Mouse (Mus musculus) monocyte, adult 2 months (primary cell): Measurements from ENCODE around the gene Nphp1.

ENCODE experiments used
- DNase-seq, 2 experiments: peaks; one replicate each; pipeline ENCODE4 v3.0.0; 2022; ENCODE audit warnings: low spot score in 2 of 2, low read depth in 1 of 2

Nphp1 gene

DNA sequence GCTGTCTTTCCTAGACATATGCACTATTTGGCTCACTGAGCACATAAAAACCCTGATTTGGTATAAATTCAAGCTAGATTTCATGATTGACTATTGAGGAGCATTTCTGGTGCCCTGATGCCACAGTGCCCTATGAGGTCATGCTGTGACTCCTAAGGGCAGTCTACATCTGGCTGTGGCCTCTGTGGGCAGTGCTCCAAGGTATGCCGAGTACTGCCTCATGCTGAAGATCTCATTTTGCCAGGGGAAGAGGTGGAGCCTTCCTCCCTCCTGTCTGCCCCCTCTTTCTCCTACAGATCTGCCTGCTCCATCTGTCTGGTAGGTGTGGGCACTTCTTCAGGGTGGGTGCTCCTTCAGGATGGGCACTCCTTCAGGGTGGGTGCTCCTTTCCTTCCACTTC is 39.3 kb downstream of the Nphp1 start:
- DNase-seq: no peak

DNA sequence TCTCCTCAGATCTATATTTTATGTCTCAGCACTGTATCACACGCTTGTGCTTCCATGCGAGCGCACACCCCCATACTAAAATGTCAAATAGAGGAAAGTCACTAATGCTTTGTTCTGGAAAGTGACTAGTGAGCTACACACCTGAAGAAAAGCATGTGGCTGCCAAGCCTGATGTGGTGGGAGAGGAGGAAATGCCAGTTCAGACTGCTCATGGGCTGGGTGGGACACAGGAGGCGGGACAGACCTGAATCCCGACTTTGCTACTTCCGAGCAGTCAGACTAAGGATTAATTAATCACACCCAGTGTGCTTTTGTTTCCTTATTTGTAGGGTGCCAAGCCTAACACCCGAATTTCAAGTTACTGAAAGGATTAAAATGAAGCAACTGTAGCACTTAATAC is 40.4 kb downstream of the Nphp1 start:
- DNase-seq: no peak

DNA sequence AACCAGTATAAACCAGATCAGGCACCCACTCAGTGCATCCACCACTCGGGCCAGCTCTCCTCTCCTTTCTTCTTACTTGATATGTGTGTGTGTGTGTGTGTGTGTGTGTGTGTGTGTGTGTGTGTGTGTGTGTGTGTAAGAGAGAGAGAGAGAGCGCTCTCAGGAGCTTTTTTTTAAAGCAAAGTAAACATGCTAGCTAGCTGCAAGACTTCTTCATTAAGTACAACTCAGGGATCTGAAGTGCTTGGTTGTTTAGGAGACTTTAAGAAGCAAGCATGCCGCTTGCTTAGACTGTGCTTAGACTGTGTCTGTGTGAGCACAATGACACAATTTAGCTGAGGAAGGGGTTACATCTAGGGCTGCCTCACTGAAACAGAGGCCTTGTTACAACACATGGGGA is 46.1 kb downstream of the Nphp1 start:
- DNase-seq: no peak

DNA sequence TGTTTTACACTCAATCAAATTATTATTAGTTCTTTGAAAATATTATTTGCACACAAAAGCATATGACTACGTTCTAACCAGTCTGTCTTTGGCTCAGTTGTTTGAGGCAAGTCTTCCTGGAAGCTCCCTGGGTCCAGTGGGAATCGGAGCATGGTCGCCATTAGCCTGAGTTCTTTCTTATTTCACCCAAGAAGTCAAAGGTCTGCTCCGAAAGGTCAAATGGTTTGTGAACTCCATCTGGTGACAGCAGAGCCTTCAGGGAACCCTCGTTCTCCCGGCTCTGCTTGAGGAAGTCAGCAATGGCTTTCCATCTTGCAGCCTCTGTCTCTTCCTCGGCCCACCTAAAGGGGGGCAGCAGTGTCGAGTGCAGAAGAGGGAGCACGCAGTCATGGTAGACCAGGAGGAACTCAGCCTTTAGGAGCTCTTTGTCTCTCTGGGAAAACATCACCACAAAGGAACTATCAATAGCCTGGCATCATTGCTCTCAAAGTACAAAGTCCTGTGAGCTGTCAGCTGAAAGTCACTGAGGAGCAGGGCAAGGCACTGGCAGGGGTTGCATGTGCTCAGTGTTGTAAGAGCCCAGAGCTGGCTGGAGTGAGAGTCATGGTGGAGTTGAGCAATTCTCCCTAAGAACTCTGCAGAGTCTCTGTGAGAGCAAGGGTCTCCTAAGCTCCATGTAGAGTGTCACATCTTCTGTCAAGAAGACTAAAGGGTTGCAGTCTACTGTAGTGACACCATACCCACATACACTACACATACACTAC is 47.8 kb downstream of the Nphp1 start:
- no peak for DNase-seq

DNA sequence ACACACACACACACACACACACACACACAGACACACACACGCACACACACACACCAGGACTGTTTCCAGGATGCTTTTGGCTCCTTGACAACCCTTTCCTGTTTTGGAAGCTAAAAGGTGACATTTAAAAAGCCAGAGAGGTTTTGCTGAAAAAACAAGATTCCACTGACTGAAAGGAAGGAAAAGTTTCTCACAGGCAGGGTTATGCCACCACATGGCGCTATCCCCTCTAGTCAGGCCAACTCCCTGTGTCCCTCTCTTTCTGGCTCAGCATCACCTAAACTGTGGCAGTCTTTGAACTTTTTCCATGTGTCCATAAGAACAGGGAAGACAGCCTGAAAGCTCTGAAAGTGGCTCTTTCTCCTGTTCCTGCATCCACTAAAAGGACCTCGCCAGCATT is 50.8 kb downstream of the Nphp1 start:
- no peak for DNase-seq

DNA sequence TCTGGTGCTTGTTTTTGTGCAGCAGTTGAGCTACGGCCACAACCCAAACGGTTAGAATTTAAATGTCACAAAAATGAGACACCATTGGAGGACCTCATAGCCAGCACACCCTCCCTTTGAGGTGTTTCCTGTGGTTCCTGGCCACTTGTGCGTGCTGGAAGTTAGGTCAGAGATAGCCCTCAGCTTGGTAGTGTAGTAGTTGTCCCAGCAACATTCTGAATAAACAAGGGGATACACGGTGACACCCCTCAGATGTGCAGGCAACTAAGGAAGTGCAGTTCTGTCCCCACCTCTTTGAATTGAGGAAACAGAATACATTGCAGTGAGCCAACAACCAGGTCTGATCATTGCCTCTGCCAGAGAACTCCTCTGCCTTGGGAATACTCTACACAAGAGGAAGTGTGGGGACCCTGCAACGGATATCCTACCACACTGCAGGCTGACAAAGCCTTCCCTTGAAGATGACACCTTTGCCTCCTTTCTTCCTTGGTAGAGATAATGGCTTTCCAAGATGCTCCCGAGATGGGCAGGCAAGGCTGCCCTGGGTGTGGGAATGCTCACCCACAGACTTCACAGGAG is 52.0 kb downstream of the Nphp1 start:
- DNase-seq: no peak

DNA sequence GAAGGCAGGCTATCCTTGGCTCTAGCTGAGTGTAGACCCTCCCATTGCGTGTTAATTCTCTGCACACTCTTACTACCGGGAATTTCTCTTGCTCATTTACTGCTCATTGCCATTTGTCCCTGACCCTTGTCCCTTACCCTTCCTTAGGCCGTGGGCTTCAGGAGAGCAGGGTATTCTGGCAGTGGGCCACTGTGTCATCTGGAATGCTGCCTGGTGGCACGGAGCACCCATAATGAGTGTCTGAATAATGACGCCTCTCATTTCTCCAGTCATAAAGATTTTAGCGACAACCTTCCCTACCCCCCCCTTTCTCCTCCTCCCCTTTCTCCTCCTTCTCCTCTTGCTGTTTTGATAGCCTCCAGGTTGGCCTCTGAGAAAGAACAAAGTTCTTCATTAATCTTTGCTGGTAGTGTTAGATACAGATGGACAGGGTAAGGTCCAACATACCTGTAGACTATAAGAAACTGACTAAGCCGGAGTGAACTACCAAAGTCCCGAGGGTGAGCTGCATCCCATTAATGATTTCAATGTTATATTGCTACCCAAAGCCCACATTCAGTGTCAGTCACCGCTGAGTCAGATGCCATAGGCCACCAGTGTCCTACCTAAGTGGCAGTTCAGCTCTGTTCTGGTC is 53.1 kb downstream of the Nphp1 start:
- no peak for DNase-seq

DNA sequence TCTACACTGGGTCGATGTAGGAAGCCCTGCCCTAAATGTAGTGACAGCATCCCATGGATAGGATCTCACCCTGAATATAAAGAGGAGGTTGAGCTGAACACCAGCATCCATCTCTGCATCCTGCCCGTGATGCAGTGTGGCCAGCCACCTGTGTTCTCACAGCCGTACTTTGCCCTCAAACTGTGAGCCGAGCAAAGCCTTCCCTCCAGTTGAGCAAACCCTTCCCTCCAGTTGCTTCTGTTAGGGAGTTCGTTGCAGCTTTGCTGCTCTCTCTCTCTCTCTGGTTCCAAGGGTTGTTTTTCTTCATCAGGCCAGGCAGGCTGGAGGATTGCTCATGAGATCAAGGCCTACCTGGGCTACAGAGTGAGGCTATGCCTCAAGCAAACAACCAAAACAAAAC is 53.8 kb downstream of the Nphp1 start:
- no peak for DNase-seq

DNA sequence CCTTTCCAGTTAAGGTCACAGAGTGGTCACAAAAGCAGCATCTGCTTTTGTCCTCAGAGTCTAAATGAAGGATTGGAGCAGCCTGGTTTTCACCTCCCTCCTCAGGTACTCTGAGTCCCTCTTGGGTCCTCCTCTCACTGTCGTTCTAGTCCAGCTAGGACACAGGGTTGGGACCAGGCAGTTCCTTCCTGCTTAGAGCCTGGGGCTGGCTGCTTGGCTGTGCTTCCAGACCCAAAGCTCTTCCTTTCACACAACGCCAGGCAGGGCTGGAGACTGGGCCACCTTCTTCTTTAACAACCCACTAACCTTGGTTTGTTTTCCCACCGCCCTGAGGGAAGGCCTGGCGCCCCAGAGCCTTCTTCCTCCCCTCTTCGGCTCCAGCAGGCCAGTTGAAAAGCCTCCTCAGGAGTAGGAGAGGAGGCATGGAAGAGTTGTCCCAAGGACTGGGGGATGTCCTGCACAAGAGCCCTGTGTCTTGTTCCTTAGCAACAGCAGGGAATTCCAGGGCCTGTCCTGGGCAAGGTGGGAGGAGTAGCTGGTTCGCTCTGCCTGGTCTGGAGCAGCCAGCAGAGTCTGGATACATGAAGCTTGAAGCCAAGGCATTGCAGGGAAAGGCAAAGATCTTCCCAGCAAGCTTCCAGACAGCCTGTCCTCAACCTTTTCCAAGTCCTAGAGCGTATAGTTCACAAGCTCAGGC is 58.2 kb downstream of the Nphp1 start:
- DNase-seq: no peak

DNA sequence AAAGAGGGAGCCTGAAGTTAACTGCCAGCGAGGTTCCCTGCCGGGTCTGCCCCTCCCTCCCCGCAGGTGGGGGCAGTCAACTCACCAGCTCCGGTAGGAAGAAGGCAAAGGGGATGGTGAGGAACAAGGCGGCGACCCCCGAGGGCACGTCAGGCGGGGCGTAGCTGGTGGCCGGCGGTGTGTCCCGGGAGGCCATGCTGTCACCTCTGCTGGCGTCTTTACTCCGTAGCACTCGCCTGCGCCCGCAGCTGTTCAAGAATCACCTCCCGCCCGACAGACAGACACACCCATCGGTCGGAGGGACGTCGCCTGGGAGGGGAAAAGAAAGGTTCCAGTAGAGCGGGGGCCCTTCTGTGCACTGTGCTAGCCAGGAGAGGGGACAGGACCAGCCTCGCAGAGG is 59.0 kb downstream of the Nphp1 start, which contains the start of gene Mall:
Gene Mall (minus strand): TSS at position 262 of the 400 bp plus-strand sequence.
- no peak for DNase-seq

DNA sequence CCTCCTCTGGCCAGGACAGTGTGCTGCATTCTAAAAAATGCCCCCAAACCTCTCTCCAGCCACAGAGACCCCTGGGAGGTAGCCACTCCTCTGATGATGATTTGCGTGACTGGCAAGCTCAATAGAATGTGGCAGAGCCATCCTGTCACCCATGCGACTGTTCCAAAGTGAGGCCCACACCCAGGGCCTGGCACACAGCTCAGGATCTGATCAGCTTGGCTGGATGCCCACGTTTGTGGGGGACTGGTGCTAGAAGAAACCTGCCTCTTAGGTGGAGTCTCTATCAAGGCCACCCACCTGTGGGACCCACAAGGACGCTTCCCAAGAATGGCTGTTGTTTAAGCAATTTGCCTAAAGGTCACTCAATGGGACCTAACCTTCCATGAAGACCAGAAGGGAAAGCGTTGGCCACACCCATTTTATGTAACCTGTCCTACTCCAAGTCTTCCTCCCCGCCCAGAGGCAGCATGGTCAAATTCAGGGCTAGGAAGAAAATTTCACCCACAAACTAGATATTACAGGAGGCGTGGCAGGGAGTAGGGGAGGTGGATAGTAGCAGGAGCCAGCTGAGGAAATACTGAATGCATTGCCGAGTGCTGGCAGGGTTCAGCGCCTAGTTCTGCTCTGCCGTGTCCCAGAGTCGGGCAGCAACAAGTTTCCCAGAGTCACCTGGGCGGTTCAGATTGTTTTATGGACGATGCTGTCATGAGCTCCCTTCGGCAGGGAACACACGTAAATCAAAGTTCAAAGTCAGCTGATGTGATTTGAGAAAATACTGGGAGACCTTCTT is 59.8 kb downstream of the Nphp1 start:
- no peak for DNase-seq

DNA sequence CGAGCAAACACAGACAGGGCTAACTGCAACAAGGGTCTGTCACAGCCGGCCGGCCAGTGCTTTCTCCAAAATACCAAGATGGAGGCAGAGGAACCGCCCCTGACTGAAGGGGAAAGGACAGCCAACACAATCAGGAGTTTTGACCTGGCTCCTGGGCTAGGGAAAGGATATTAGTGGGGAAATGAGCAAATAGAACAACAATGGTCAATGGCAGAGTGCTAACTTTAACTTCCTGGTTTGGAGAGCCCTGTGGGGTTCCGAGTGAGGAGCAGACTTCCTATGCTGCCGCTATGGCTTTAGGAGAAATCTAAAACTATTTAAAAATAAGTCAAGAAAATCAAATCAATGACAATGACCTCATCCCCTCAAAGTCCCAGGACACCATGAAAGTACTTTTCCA is 60.6 kb downstream of the Nphp1 start:
- no peak for DNase-seq

DNA sequence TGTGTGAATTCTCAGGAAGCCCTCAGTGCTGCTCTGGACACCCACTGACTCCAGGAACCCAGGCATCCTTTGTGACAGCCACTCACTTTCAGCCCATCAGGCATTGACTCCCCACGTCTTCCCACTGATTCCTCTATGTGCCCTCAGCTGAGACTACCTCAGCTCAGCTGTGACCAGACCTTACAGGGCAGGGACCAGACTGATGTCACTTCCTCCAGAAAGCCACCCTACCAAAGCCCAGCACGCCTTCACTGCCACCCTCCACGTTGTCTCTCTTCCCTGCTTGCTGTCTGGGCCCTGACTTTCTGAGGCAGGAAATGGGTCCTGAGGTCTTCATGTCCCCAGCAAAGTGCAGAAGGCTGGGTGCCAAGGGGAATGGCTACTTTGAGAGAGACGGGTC is 65.5 kb downstream of the Nphp1 start:
- DNase-seq: no peak

DNA sequence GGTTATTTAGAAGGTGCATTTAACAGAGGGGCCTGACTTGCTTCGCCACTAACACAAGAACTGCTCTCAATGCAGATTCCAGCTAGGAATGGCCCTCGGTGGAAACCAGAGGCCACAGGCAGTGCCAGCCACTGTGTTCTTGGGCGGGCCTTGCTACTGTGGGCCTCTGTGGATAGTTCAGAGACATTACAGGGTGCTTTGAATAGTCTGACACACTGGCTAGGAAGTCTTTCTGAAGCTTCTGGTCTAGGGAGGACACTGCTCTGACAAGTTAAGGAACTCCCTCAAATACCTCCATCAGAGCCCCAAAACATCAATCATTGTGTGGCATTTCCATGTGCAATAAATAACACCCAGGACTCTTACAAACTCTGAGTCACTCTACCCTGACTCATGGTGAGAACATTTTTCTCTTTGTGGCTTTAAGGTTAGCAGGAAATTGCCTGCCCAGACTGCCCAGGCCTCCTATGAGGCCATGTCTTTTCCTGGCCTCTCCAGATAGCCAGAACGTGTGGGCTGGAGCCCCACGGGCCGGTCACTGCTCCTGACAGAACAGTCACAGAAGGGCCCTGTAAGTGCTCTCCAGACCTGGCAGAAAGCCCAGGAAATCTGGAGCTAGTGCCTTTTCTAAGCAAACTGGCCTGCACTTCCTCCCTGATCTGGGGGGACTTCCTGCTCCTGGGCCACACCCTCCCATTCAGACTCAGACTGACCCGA is 66.4 kb downstream of the Nphp1 start:
- no peak for DNase-seq

DNA sequence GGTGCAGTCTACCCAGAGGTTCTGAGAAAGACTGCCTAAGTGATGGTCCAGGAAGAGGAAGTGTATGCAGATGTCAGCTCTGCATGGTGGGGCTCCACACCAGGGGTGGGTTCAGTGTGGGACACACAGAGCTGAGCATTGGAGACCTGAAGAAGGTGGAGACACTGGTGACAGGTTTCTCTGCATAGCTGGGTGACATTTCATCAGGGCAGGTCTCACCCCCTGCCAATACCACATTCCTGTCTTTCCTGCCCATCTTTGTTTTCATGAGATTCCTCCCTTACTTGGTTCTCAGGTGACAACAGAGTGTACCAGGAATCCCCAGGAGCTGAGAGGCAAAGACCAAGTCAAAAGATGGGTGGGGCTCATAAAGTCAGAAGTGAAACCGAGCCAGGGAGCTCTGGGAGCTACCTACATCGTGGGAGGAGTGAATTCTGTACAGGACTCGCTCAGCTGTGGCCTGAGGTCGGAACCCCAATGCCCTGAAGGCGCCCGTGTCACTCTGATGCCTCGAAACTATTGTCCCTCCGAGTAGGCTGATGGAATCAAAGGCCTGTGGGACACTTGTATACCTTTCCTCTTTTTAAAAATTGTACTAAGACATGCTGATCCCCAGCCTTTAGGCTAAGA is 69.7 kb downstream of the Nphp1 start:
- DNase-seq: no peak

DNA sequence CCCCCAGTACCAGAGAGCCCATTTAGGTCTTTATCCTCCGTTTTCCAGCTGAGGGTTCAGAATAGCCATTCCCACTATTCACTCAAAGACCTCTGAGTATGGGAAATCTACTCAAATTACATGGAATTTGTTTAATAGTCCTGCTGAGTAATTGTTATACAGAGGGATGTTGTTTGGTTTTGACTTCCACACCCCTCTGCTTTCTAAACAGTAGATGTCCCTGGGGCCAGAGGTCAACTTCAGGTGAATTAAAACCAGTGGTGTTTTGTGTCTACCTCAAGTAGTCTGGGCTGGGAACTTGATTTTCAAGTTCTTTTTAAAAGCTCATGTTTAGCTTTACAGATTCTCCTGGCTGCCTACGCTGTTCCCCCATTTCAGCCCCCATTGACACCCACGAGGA is 74.0 kb downstream of the Nphp1 start:
- DNase-seq: no peak

DNA sequence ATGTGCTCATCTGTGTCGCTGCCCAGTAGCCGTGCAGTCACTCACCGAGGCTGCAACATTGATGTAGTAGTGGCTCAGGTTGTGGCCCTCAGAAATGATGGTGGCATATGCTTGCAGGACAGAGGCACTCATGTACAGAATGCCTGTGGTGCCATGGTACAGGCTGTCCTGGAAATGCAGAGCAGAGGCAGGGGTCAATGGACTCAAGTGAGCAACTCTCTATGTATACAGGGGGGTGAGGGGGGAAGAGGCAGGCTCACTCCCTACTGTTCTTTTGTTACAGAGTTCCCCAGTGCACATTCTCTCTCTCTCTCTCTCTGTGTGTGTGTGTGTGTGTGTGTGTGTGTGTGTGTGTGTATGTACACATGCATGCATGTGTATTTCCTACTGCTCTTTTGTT is 79.9 kb downstream of the Nphp1 start:
- DNase-seq: no peak

DNA sequence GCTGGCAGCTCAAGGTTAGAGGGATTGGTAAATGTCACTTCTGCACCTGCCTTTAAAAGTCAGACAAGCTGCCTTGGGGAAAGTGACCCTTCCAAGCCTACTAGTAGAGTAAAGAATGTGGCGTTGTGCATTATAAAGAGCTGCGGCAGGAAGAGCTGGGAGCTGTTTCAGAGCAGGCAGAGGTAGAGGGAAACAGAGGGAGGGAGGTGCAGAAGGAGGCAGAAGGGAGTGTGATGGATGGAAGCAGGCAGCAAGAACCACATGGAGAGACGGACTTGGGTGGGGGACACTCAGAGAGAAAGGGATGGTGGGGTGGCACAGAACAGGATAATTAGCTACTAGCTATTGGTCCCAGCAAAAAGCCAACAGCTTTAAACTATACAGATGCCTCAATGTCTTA is 80.6 kb downstream of the Nphp1 start:
- DNase-seq: no peak

DNA sequence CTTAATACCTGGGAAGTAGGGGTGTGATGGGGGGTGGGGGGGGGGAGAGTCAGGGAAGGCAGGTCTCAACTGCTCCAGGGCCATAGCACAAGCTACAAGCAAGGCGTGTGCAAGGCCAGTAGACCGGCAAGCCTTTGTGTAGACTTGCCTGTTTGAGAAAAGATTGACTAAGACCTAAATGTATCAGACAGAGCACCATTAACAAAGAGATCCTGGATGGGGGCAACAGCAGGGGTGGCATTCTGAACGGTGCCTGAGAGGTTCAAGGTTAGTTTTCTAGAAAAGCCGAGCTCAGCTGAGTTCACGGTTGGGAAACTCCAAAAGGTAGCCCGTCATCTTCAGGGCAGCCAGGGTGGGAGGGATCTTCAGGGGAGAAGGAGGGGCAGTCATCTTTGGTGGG is 83.4 kb downstream of the Nphp1 start:
- DNase-seq: no peak
